Mouse (Mus musculus): ENCODE results near the gene Gm3594.
"Not testable (repeated sequence)": the region's sequence is repeated elsewhere in the genome, so short reads cannot be mapped to it uniquely, and the experiment has no call there.

The Gm3594 gene

GRCm38 (mm10) chr14:6444511-6444910, at the start of gene Gm3594:
Gene Gm3594 (minus strand): TSS chr14:6444611.
- not testable (repeated sequence) for DNase-seq

- DNase-seq: not testable (repeated sequence)
Measured at GRCm38 (mm10) chr14:6486331-6486730, 41.9 kb upstream of the Gm3594 start.

GRCm38 (mm10) chr14:6485541-6485940, 41.1 kb upstream of the Gm3594 start:
- DNase-seq: not testable (repeated sequence)

GRCm38 (mm10) chr14:6482126-6482525, 37.7 kb upstream of the Gm3594 start:
- peak; percentile 7 for DNase-seq

- DNase-seq: not testable (repeated sequence)
Measured at GRCm38 (mm10) chr14:6471856-6472255, 27.4 kb upstream of the Gm3594 start.

GRCm38 (mm10) chr14:6440774-6441173, 3.6 kb downstream of the Gm3594 start:
- not testable (repeated sequence) for DNase-seq

- DNase-seq: peak; percentile 4
Measured at GRCm38 (mm10) chr14:6440206-6440605, 4.2 kb downstream of the Gm3594 start.

GRCm38 (mm10) chr14:6426766-6427165, 17.6 kb downstream of the Gm3594 start:
- peak; percentile 57 for DNase-seq

GRCm38 (mm10) chr14:6426353-6426752, 18.1 kb downstream of the Gm3594 start:
- DNase-seq: peak; percentile 14

GRCm38 (mm10) chr14:6412382-6412781, 32.0 kb downstream of the Gm3594 start, which contains the start of gene Gm3591:
Gene Gm3591 (minus strand): TSS chr14:6412482.
- DNase-seq: not testable (repeated sequence)

- DNase-seq: not testable (repeated sequence)
Measured at GRCm38 (mm10) chr14:6390219-6390618, 54.2 kb downstream of the Gm3594 start, which contains the start of gene Gm16440. Gene Gm16440 (minus strand): TSS chr14:6390319.
